Mouse (Mus musculus) retina, embryonic 14.5 days (tissue): ENCODE measurements around the gene Zfp507.
A peak's percentile ranks its signal among the peaks of the same experiment; 100 is the strongest.

Source experiments
- DNase-seq: peaks from one replicate; pipeline ENCODE4 v3.0.0-alpha.2; 2015; ENCODE audit warnings: low spot score

Zfp507 gene

DNA sequence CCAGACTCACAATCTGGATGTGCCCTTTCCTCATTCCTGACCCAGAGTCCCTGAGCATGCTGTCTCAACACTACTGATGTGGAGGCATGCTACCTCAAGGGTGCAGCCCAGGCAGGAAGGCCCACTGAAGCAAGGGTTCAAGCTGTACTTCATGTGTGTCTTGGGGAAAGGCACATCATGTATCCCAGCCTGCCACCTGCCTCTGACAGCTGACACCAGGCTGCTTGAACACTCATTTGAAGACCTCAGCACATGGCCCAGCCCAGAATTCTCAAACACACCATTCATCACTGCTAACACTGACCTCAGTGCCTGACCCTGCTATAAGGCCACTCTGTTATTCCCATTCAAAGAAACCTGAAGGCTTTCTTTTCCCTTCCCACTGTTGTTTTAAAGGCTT lies 20.6 kb downstream of the Zfp507 start:
- DNase-seq = no peak

DNA sequence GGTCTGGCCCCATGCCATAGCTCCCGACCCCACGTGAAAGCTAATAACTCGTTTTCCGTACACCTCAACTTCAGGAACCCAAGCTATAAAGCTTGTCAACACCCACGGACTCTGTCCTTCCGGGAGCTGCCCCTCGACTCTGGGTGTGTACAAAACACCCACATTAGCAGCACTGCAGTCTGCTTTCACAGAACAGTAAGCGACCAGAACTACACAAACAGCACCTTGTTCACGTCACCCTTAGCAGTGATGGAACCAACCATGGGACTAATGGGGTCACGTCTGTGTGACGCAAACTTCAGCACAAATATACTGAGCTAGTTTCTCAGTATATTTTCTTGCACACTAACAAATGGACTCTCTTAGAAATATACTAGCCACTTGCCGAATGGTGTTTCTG lies 28.7 kb downstream of the Zfp507 start:
- DNase-seq = no peak

DNA sequence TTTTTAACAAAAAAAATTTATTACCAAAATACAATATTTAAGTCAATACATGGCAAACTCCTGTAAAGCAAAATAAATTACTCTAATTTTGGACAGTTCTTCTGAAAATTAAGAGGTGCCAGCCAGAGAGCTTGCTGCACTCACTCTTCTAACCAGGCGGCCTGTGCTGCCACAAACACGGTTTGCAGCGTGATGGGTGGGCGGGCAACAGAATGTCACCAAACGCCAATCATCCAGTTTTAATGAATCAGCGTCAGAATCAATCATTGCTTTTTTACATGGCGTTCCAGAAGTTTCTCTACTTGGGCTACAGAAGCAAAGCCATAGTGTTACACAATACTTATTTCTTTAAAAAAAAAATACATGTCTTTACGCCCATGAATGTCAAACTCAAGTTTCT lies 30.5 kb downstream of the Zfp507 start:
- no peak for DNase-seq

GRCm38 (mm10) chr7:35771106-35771505 lies 31.7 kb downstream of the Zfp507 start:
- no peak for DNase-seq

DNA sequence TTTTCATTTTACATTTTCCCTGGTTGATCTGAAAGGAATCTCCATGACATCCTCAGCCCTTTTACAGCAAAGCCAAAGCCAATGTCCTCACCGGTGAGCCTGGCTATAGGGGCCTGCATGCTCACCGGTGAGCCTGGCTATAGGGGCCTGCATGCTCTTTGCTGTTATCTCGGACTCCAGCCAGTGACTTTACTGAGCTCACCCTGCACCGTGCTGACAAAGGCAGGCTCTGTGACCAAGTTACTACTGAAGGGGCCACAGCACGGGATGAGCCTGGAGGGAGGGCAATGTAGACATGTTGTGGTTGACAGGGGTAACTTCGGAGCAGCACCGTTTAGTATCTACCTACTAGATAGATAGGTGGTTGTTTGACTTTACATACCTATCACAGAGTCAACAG lies 32.7 kb downstream of the Zfp507 start:
- no peak for DNase-seq

DNA sequence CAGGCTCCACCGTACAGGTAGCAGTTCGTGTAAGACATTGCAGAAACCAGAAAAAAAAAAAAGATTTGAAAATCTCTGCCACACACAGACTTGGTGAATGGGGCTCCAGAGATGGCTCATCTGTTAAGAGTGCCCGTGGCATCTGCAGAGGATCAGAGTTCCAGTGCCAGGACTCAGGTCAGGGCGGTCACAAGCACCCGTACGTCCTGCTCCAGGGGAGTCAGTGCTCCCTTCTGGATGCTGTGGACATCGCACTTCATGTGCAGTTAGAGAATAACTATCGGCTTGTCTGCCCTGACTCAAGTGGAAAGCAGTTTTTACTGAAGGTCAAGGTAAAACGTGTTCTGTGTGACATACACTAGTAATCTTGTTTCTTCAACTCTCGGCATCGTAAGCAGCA lies 38.3 kb downstream of the Zfp507 start:
- no peak for DNase-seq

GRCm38 (mm10) chr7:35761801-35762200 lies 41.0 kb downstream of the Zfp507 start:
- no peak for DNase-seq

GRCm38 (mm10) chr7:35759602-35760001 lies 43.2 kb downstream of the Zfp507 start:
- DNase-seq = no peak

GRCm38 (mm10) chr7:35756510-35757440 lies 46.0 kb downstream of the Zfp507 start:
- peak; percentile 18 for DNase-seq

GRCm38 (mm10) chr7:35754886-35755168 lies 48.0 kb downstream of the Zfp507 start:
- DNase-seq = no peak

DNA sequence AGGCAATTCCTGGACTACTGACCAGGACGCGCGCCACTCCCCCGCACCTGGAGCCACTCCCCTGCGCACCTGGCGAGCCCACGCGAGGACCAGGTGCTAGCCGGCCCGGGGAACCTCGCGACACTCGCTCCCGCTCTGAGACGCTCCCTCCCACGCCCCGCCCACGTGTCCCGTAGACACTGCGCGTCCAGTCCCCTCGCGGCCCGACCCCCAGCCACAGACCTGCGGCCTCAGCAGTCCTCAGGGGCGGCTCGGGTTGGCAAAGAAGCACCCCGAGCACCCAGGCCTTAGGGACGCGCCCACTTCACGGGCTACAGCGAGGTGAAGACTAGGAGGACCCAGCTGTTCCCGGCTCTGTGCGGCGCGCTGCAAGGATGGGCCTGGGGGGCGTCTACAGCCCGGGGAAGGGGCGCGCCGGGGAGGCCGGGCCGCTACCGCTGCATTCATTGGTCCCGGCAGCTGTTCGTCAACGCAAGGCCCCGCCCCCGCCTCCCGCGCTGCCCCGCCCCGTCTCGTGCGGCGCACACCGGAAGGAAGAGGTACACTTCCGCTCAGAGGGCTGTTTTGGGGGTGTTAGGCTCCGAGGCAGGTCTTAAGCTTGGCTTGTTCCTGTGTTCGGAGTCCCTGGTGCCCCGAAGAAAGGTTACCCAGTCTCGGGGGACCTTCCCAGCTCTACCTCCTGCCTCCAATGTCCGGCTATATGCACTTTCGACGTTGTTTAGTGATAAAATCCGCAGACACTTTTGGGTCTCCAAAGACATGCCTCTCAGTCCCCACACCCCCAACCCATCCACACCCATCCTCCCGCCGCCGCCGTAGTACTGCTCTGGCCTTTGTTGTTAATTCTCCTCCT lies 48.5 kb downstream of the Zfp507 start, which contains the start of gene Dpy19l3:
Gene Dpy19l3, minus strand, starts transcription at position 422 of the 853 bp plus-strand sequence.
- DNase-seq = peak; percentile 92

DNA sequence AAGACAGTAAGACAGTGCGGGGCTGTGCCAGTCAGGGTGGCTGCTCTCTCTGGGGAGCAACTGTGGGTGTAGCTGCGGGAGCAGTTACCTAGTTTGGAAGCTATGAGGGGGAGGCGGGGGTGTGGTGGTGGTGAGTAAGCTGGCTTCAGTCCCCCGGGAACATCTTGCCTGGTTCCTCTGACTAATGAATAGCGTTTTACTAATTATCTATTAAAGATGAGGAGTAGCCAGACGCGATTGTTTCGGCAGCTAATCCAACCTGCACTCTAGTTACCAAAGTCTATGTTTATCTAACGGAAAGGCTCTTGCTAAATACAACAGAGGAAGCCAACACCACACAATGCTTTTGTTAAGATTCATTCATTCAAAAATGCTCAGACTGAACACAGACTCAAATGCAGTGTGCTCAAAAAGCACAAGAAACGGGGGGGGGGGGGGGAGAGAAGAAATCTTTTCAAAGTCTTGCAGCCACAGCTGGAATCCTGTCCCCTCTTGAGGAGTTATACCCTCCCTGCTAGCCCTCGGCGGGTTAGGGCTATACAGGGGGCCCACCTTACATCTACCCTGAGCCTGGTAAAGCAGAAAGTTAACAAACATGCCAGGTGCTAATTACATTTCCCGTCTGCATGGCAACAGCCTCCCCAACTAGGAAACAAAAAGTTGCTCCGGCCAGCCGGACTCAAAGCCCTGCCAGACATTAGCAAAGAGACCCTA lies 49.3 kb downstream of the Zfp507 start:
- DNase-seq = peak; percentile 20

DNA sequence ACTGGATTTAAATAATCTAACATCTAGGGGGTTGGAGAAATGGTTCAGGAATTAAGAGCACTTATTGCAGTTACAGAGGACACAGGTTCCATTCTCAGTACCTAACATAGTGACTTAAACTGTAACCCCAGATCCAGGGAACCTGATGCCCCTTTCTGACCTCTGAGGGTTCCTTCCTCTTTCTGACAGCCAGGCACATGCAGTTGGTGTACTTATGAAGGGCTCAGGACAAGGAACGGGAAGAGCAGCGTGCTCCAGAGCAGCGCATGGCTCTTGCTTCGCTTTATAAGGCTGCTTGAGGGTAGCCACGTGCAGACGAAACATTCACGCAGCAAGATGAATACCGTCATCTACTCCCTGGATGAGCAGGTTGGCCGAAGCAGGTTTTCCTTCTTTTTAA lies 51.9 kb downstream of the Zfp507 start:
- DNase-seq = no peak

GRCm38 (mm10) chr7:35747397-35747964 lies 55.3 kb downstream of the Zfp507 start:
- DNase-seq = no peak

- no peak for DNase-seq
Observed at GRCm38 (mm10) chr7:35746686-35747396, 56.0 kb downstream of the Zfp507 start.

DNA sequence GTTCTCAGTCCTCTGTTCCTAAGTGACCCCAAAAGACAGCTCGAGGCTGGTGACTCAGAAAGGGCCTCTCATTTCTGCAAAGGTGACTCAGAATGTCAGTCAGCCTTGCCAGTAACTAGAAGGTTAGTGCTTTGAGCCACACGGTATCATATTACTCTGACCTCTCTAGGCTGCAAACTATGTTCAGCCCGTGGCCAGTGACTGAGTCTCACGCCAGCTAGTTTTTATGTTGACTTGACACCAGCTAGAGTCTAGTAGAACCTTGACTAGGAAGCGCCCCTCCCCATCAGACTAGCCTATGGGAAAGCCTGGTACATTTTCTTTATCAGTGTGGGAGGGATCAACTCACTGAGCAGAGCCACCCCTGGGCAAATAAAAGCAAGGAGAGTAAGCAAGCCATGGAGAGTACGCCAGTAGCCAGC lies 57.5 kb downstream of the Zfp507 start:
- no peak for DNase-seq

DNA sequence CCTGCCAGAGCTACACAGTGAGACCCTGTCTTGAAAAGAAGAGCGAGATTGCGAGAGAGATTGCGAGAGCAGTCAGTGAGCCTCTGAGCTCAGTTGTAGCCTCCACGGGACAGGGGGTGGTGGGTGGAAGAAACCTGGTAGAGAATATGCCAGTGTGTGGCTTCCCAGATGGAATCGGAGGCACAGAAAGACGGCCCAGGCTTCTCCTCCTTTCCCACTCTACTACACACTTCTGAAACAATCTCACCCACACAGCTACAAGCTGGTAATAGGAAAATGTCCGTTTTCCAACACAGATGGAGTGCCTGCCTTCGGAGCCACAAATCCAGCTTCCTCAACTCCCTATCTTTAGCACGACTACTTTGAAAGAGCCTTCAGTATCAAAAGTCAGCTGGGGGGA lies 58.0 kb downstream of the Zfp507 start:
- no peak for DNase-seq

GRCm38 (mm10) chr7:35742310-35742709 lies 60.5 kb downstream of the Zfp507 start:
- DNase-seq = no peak

- DNase-seq = no peak
Observed at GRCm38 (mm10) chr7:35741858-35742257, 60.9 kb downstream of the Zfp507 start.

- peak; percentile 63 for DNase-seq
Observed at GRCm38 (mm10) chr7:35740489-35741230, 62.1 kb downstream of the Zfp507 start.

DNA sequence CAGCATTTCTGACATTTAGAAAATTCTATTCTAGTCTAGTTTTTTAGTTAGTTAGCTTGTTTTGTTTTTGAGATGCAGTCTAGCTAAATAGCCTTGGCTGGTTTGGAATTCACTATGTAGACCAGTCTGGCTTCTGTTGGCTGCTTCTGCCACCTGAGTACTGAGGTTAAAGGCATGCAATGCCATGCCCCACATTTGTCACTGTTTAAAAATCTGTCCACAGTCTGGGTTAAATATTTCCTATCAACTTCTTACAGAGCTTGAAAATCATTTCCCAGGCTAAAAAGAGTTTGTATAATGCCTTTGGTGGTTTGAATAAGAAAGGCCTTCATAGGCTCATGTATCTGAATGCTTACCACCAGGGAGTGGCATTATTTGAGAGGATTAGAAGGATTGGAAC lies 63.9 kb downstream of the Zfp507 start:
- DNase-seq = no peak
